Mouse (Mus musculus) B cell, adult 2 months (primary cell): Measurements from ENCODE around the gene Rapgef2.
A peak's percentile ranks its signal among the peaks of the same experiment; 100 is the strongest.

Experiments
- DNase-seq, 2 experiments: peaks; one replicate each; pipeline ENCODE4 v3.0.0; 2022

Gene Rapgef2

DNA sequence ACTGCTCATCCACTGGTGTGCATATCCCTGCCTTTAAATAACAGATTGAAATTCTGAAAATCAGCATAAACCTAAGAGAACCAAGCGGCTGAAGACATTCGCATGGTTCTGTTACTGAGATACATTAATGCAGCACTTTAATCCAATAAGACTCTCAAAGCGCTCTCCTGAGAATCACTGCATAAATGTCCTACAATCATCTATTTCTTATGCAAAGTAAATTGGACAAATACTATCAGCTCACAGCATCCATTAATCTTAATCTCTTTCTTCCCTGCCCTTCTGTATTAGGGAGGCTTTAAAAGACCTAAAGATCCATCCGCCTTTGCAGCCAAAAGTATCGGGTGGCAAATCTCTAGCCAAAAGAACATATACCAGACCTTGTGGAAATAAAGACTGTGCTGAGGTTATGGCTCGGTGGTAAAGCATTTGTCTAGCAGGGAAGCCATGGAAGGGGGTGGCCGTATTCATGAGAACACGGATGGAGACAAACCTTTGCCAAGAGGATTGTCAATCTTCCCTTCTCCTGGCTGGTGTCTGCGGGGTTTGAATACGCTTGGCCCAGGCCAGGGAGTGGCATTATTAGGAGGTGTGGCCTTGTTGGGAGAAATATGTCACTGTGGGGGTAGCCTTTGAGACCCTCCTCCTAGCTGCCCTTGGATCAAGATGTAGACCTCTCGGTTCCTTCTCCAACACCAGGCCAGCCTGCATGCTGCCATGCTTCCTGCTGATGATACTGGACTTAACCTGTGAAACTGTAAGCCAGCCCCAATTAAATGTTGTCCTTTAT lies 10.3 kb downstream of the Rapgef2 start:
- DNase-seq = no peak

DNA sequence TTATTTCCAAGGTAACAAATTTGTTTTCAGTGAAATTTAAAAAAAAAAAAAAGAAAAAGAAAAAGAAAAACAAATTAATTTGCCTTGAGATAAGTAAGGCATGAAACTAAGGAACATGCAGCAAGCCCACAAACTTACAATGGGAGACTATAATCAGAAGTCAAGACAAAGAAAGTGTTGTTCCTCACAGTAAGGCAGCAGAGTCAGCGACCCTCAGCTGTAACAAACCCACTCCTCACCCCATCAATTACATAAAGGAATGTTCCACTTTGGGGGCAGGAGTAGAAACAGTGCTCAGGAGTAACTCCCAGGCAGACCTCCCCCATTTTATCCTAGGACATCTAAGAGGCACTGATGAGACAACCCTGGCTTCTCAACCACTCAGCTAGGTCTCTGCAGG lies 13.0 kb downstream of the Rapgef2 start:
- no peak for DNase-seq

DNA sequence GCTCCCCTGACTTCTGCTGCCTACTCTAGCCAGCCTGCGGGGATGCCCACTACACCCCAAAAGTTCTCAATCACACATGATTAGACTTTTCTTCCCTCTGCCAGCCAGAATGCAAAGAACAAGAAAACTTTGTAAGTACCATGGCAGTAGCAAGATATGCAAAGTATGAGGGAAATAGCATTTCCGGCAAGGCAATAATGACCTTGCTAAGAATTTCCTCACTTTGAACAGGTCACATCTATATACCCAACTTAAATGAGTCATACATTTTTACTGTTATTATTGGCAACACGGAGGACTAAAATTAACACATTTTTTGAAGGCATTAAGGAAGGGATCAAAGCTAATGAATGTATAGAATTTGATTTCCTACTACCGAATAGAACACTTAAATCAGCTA lies 13.4 kb downstream of the Rapgef2 start:
- no peak for DNase-seq

DNA sequence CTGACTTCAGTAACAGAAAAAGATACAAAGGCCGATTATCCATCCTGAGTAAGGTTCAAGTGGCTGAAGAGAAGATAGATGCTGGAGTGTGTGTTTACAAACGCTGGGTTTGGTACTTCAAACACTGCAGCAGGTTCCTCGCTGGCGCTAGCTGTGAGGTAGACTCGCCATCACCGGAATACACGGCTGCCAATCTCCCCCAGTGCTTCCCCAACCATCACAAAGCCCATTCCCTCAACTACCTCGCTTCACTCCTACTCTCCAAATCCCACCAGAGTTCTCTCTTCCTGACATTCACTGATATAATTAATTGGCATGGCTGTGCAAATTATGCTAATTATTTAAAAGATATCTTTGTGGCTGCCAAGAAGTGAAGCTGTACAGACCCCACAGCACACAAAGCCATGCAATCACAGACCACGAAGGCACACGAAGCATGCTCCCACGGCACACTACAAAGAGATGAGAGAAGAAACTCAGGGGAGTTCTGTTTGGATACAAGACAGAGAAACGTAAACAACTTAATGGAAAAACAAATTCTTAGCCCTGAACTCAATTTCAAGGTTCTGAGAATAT lies 15.2 kb downstream of the Rapgef2 start:
- DNase-seq = no peak

DNA sequence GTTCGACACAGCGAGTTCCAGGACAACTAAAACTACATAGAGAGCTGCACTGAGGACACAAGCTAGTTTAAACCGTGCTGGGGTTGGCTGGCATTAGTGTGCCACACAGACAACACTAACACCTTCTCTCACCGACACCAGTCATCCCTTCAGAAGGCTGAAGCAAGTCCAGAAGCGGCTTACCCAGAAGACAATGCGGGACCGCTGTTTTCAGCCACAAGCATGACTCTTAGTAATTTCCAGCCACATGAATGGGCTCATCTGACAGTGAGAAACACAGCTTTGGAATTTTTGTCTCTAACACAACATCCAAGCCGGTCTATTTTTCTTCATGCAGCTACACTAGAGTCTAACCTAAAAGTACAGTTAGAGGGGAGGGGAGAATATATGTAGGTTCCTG lies 16.4 kb downstream of the Rapgef2 start:
- no peak for DNase-seq

DNA sequence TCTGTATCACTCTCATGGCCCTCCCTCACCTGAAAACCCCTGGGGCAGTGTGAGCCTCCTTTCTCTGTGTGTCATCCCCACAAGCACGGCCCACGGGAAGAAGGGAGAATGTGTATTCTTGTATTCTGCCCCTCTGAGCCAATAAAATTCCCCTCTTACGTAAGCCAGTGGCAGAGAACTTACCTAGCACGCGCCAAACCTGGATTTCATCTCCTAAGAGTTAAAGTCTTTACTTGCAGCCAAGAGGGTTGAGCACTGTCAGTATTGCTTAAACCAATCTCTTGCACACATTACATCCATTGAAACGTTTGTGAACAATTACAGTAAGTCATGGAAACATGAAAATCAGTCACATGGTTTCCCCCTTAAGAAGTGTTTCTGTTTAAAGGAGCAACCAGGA lies 19.3 kb downstream of the Rapgef2 start:
- DNase-seq = no peak

DNA sequence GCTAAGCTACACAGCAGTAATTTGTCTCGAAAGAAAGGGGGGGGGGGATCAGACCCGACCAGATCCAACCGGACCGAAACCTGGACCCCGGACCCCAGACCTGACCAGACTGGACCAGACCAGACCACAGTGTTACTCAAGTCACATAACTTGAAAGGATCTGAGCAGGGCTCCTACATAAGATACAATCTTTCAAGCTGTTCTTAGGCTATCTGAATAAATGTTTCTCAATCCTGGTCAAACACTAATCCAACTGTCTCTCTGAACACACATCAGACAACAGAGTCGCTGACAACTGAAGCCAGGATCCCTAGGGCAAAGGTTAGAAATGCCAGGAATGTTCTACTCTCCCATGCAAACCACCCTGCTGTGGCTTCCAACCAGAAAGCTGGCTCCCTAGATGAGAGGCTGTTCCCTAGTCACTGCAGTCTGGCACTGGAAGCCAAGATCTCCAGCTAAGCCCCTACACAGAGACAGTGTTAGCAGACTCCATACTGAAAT lies 24.5 kb downstream of the Rapgef2 start:
- DNase-seq = no peak

DNA sequence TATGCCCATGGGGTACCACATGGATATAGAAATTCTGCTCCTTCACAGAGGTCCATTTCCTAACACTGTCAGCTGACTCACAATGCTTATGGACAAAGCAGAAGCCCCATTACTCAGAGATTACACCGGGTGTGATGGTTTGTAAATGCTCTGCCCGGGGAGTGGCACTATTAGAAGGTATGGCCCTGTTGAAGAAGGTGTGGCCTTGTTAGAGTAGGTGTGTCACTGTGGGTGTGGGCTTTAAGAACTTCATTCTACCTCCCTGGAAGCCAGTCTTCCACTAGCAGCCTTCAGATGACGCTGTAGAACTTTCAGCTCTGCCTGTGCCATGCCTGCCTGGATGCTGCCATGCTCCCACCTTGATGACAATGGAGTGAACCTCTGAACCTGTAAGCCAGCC lies 32.3 kb downstream of the Rapgef2 start:
- no peak for DNase-seq

DNA sequence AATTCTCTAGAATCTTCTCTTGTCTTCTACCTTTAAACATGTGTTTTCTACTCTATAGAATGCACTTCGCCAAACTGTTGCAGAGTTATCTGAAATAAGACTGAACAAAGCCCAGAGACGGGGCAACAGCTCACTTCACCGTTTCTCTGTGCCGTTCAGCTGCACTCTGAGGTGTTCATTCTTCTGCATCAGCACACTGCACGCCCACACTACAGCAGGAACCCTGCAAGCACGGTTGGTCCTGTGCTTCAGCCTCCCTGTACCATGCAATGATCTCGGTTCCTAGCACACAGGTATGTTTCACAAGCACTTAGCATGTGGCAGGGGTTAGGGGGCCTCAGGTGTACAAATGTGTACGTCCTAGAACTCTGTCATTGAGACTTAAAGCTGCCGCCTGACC lies 32.9 kb downstream of the Rapgef2 start:
- peak in 1 of 2 experiments; percentile 24 for DNase-seq

DNA sequence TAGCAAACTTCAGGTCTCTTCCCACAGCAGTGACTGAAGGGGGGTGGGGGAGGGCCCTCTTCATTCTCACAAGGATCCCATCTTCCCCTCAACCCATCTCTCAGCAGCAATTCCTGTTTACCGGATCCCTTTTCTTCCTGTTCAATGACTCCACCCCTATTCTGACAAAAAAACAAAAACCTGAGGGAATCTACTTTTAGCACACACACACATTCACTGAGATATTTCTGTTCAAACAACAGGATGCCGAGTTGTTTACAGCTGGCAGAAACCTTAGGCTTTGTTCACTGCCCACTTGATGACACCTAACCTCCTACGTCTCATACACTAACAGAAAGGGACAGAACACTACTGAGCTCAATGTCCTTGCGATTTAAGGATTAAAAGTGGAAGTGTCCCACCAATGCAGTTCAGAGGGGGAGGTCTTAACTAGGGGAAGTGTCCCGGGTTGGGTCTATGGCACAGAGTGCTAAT lies 33.4 kb downstream of the Rapgef2 start:
- DNase-seq = peak in 1 of 2 experiments; percentile 28

DNA sequence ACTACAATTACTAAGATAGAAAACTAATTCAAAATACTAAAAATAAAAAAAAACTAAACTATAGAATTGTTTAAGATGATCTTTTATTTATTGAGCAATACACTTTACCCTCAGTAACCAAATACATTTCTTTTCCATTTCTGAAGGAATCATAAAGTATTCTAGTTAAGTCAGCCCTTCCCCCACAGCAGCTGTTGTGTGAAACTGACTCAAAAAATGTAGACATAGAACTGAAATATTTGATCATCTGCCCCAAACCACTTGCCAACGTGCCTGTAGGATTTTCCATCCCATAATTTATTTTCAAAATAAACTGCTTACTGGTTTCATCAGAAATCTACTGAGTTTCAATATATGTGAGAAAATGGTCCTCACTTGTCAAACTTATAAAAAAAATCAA lies 36.4 kb downstream of the Rapgef2 start:
- DNase-seq = no peak

DNA sequence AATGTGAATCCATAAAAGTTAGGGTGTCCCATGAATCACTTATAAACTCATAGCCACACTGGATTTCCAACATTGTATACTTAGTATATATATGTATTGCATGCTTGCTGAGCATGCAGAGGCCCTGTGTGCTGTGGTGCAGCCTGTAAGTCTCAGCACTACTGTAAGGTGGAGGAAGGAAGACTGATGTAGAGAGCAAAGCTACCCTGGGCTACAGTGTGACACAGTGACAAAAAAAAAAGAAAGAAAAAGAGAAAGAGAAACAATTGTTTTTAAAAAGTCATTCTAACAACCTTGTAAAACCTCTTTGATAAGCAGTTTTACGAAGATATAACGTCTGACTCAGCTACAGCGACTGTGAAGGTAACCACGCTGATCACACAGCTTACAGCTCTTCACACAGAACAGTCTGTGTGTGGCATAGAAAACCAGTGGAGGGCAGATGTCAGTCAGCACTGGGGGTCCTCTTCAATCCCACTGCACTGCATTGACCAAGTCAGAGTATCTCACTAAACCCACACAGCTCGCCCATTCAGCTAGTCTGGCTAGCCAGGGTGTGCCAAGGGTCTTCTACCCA lies 37.6 kb downstream of the Rapgef2 start:
- no peak for DNase-seq

DNA sequence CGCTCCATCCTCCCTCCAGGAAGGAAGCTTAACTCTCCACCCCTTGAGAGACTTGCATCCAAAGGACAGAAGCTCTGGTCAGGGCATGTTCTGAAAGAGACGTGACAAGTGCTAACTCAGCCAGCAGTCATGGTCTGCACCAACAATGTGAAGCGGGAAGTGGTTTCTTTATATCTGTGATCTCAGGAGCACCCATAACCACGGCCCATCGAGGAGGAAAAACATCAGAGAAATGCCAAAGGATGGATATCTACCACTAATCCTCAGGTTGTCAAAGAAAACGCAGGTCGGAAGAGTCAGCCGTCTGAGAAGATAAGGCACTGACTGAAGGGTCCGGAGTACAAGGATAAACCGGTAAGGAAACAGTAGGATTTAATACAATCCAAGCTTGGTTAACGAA lies 38.1 kb downstream of the Rapgef2 start:
- no peak for DNase-seq

DNA sequence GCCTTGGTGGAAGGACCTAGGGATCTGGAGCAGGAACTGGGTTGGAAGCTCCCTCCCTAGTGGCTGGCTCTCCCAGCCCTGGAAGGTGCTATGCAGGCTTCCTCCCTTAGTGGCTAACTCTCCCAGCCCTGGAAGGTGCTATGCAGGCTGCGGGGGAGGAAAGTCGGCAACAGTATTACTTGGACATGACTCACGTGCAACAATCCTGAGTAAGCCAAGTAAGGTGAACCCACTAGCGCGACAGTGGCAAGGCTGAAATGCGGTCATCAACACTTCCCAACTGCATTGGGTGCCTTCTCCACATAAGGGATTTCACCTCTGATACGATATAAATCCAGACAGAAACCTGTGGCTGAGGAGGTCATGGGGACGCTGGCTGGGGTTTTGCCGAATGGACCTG lies 42.0 kb downstream of the Rapgef2 start:
- DNase-seq = no peak

DNA sequence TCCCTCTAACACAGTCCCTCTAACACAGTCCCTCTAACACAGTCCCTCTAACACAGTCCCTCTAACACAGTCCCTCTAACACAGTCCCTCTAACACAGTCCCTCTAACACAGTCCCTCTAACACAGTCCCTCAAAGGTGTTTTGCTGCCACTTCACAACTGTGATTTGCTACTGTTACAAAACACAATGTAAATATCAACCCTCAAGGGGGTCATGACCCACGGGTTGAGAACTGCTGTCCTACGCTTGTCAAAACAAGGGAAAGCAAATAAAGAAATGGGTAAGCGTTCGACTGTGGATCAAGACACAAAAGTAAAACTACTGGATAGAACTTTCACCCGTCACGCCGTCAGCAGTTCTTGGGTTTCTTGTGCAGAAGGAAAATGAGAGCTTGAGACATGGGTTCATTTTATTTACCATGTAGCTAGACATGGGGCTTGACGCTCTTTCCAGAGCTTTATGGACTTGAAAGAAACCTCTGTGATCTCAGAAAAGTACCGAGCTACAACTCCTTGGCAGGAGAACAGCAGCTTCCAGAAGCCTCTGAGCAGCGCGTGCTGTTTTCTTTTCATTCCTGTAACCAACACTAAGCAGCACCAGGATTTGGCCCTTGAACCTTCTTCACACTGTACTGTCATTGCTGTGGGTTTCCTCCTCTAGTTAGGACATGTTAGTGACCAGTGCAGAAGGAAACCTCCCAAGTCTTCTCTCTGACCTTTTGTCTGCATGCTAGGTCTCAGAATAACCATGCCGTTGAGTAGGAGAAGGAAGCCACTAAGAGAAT lies 43.2 kb downstream of the Rapgef2 start:
- DNase-seq = no peak

DNA sequence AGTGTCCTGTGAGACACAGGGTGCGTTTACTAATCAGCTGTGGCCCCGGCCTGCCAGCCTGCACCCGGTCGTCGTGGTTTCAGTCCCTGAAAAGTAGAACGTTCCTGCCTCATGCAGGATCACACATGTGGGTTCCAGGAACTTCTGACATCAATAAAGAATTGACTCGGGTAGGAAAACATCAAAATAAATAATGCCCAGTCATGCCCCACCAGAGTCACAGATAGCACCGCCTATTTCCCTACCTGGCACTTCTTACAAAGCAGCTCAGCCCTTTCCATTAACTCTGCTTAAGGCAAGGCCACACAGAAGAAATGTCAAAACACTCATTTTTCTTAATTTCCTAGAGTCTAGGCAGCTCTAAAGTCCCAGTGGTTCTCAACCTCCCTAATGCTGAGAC lies 44.0 kb downstream of the Rapgef2 start:
- DNase-seq = no peak

DNA sequence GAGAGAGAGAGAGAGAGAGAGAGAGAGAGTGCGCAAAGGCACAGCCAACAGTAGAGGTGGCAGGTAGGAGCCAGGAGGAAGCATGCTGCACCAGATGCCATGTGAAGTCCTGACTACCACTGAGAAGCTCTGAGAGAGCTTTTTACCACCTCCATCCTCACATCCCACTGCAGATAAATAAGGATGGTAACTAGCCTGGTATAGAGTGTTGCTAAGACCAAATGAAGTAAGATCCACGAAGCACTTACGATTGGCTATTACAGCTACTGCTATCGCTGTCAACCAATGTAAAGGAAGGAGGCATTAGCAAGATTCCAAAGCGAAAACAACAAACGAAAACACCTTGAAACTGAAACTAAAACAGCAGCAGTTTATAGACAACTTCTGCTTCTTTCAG lies 47.3 kb downstream of the Rapgef2 start:
- peak; percentile 36 to 37 for DNase-seq

DNA sequence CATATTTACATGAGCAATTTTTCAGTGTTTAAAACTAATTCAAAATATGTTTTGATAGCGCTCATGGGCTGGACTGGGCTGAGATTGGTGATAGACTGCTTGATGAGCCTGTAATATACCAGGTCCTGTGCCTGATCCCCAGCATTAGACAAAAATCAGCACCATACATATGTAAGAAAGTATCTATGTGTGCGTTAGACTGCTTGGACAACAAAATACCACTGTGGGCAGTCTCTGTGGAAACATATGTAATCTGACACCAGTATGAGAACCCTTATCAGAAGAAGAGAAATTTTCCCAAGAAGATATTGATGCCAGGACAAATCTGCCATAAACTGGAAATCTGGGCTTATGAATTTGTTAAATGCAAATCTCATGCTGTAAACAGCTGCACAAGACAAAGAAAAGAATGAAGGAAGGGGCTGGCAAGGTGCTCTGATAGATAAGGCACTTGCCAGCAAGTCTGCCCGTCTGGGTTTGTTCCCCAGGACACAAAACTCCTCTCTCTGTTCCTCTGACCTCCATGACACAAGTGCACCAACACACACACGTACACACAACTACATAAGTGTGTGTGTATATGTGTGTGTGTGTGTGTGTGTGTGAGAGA lies 47.8 kb downstream of the Rapgef2 start:
- no peak for DNase-seq

DNA sequence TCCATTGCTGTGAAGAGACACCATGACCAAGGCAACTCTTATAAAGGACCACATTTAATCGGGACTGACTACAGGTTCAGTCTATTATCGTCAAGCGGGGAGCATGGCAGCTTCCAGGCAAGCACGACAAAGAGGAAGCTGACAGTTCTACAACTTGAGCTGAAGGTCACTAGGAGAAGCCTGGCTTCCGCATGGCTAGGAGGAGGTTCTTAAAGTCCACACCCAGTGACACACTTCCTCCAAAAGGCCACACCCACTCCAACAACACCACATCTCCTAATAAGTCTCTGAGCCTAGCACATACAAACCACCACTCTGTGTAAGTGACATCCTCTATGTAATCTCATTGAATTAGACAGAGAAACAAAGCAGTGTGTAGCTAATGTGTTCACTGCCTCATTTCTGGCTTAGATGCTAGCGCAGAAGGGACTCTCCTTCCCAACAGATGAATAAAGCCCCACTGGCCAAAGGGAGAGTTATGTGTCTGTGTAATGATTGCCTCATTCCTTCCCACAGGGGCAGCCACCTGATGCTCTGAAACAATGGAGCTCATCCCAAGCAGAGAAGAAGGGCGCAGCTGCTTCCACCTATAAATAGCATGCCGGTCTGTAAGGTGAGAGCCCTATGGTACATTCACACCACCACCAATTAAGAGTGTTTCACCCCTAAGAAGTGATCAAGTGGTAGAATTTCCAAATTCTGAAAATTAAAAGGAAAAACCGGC lies 48.5 kb downstream of the Rapgef2 start:
- peak; percentile 72 to 75 for DNase-seq

DNA sequence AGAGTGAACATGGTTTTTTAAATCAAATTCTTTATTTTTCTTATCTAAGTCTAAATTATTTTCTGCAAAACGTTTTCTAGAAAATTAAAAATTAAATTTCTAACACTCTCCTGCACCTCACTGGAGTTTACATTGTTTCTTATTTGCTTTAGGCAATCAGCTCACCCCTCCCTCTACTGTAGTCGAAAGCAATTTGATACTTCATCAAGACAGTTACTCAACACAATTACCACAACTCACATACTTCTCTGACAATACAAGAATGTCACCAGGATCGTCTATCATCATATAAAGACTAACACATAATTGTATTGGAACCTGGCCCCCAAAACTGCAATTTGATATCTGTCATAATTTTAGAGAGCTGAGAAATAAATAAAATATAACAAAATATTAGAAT lies 51.8 kb downstream of the Rapgef2 start:
- DNase-seq = no peak

DNA sequence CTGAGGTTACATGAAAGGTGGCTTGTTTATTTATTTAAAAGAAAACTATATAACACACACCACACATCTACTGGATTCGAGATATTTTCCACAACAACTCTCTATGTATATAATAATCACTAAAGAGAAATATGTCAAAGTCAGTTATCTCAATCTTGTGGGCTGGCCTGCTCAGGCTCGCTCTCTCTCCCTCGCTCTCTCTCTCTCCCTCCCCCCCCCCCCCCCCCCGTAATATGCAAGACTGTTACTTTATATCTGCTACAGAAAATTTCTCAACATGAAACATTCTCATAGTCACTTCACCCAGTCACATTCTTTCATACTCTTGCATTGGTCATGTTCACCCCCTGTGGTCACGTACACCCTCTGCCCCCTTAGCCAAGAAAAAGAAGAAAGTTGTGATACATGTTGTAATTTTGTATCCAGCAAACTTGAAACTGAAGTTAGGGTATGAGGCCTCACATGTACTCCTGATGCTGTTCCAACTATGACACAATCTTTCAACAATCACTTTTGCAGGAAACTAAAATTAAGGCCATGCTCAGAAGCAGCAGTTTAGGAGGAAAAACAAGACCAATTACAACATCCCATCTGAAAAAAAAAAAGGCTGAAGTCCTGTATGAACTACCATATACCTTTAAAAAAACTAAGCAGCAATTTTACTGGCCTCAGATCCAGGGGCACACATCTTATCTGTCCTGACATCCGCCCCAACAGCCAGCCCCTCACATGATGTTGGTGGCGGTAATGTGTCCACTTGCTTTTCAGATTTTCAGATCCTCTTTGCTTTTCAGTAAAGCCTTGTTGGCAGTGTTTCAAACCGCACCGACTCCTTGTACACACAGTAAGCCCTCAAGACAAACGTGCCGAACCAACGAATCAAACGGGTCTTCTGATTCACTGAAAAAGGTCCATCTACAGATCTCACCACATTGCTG lies 52.6 kb downstream of the Rapgef2 start:
- DNase-seq = peak in 1 of 2 experiments; percentile 31
